Mouse (Mus musculus): ENCODE measurements around the gene 5730409E04Rik. TPM values are rescaled to one million over a fixed set of nuclear protein-coding genes. Genes with fewer than 3 reads are reported as not detected.

The 5730409E04Rik gene
- polyA plus RNA-seq, 1 experiment from 2014 or later: 16.6 TPM

- Histone ChIP-seq H3K9me3 (peaks cover 2% of the 10 kb centered on the region; the same call in 1 of the 2 replicates), H3K4me2 (no peak overlapping the region), H3K27ac (no peak overlapping the region), H3K36me3 (replicated peaks) (no peaks in the 10 kb centered on the region), H3K4me1 (peaks cover 12% of the 10 kb centered on the region), H3K9ac (no peak overlapping the region), H3K27me3 (replicated peaks) (peaks cover 38% of the 10 kb centered on the region), H3K4me3 (no peak overlapping the region)
- ATAC-seq (replicated peaks): no peak
- WGBS: 82% methylated on average over 2 of the region's 2 CpGs
Observed at GRCm38 (mm10) chr4:126604141-126604540, 5.5 kb upstream of the 5730409E04Rik start.

- Histone ChIP-seq H3K4me3 (no peak overlapping the region), H3K27ac (no peak overlapping the region), H3K9ac (no peak overlapping the region), H3K9me3 (peaks cover 2% of the 10 kb centered on the region; the same call in 1 of the 2 replicates), H3K4me2 (no peak overlapping the region), H3K36me3 (replicated peaks) (no peaks in the 10 kb centered on the region), H3K4me1 (peaks cover 12% of the 10 kb centered on the region), H3K27me3 (replicated peaks) (peaks cover 35% of the 10 kb centered on the region)
- ATAC-seq (replicated peaks): no peak
- WGBS: 85% methylated on average over 4 of the region's 4 CpGs
Observed at GRCm38 (mm10) chr4:126605751-126606150, 3.9 kb upstream of the 5730409E04Rik start.

- Histone ChIP-seq H3K4me1 (no peaks in the 10 kb centered on the region), H3K27ac (no peak overlapping the region), H3K36me3 (replicated peaks) (no peaks in the 10 kb centered on the region), H3K4me3 (no peak overlapping the region), H3K27me3 (replicated peaks) (peaks cover 51% of the 10 kb centered on the region), H3K4me2 (no peak overlapping the region), H3K9me3 (peaks cover 2% of the 10 kb centered on the region; the same call in 1 of the 2 replicates), H3K9ac (no peak overlapping the region)
- ATAC-seq (replicated peaks): no peak
- 92% methylated on average over 17 of the region's 17 CpGs for WGBS
Observed at GRCm38 (mm10) chr4:126611991-126612390, 2.4 kb downstream of the 5730409E04Rik start.

- Histone ChIP-seq H3K27ac (no peak overlapping the region), H3K36me3 (replicated peaks) (no peaks in the 10 kb centered on the region), H3K4me3 (no peak overlapping the region), H3K9ac (no peak overlapping the region), H3K27me3 (replicated peaks) (peaks cover 59% of the 10 kb centered on the region), H3K4me1 (peaks cover 17% of the 10 kb centered on the region), H3K9me3 (no peaks in the 10 kb centered on the region), H3K4me2 (no peak overlapping the region)
- no peak for ATAC-seq (replicated peaks)
- WGBS: 89% methylated on average over 4 of the region's 4 CpGs
Observed at GRCm38 (mm10) chr4:126616312-126616711, 6.7 kb downstream of the 5730409E04Rik start.

GRCm38 (mm10) chr4:126619691-126620330 is 10.2 kb downstream of the 5730409E04Rik start:
- Histone ChIP-seq H3K27me3 (replicated peaks) (peaks cover 49% of the 10 kb centered on the region), H3K36me3 (replicated peaks) (no peaks in the 10 kb centered on the region), H3K9ac (peak overlapping the region; percentile 8; the same call in 1 of the 2 replicates), H3K4me2 (peak overlapping the region; percentile 50), H3K4me1 (peaks cover 17% of the 10 kb centered on the region), H3K4me3 (peak overlapping the region; percentile 30), H3K9me3 (no peaks in the 10 kb centered on the region), H3K27ac (peak overlapping the region; percentile 42)
- peak; percentile 48 for ATAC-seq (replicated peaks)
- WGBS: 2% methylated on average over 33 of the region's 33 CpGs

GRCm38 (mm10) chr4:126620349-126620874 is 10.8 kb downstream of the 5730409E04Rik start:
- peaks cover 44% of the 10 kb centered on the region for H3K27me3 ChIP-seq (replicated peaks)
- 17% methylated on average over 13 of the region's 13 CpGs for WGBS
- no peaks in the 10 kb centered on the region for H3K36me3 ChIP-seq (replicated peaks)
- peak overlapping the region; percentile 30 for H3K4me3 ChIP-seq
- no peaks in the 10 kb centered on the region for H3K9me3 ChIP-seq
- H3K27ac ChIP-seq: peak overlapping the region; percentile 42
- H3K4me1 ChIP-seq: peaks cover 17% of the 10 kb centered on the region
- no peak for ATAC-seq (replicated peaks)
- no peak overlapping the region for H3K9ac ChIP-seq
- H3K4me2 ChIP-seq: peak overlapping the region; percentile 50

- Histone ChIP-seq H3K9ac (no peak overlapping the region), H3K4me1 (peaks cover 10% of the 10 kb centered on the region), H3K4me2 (peak overlapping the region; percentile 36), H3K27ac (peak overlapping the region; percentile 54), H3K27me3 (replicated peaks) (peaks cover 14% of the 10 kb centered on the region; the same call in 1 of the 2 replicates), H3K4me3 (no peak overlapping the region), H3K9me3 (no peaks in the 10 kb centered on the region), H3K36me3 (replicated peaks) (no peaks in the 10 kb centered on the region)
- 2% methylated on average over 23 of the region's 23 CpGs for WGBS
- no peak for ATAC-seq (replicated peaks)
Observed at GRCm38 (mm10) chr4:126627021-126627681, 17.5 kb downstream of the 5730409E04Rik start.

- no peak for ATAC-seq (replicated peaks)
- H3K4me1 ChIP-seq: peaks cover 20% of the 10 kb centered on the region
- no peaks in the 10 kb centered on the region for H3K36me3 ChIP-seq (replicated peaks)
- H3K4me2 ChIP-seq: no peak overlapping the region
- H3K9me3 ChIP-seq: no peaks in the 10 kb centered on the region
- no peak overlapping the region for H3K4me3 ChIP-seq
- peaks cover 19% of the 10 kb centered on the region for H3K27me3 ChIP-seq (replicated peaks)
- H3K27ac ChIP-seq: no peak overlapping the region
- 49% methylated on average over 2 of the region's 2 CpGs for WGBS
- H3K9ac ChIP-seq: no peak overlapping the region
Observed at GRCm38 (mm10) chr4:126631922-126632321, 22.3 kb downstream of the 5730409E04Rik start.

- H3K4me1 ChIP-seq: peaks cover 12% of the 10 kb centered on the region
- no peaks in the 10 kb centered on the region for H3K36me3 ChIP-seq (replicated peaks)
- peaks cover 22% of the 10 kb centered on the region for H3K27me3 ChIP-seq (replicated peaks)
- WGBS: 67% methylated on average over 3 of the region's 3 CpGs
- no peak overlapping the region for H3K9ac ChIP-seq
- H3K9me3 ChIP-seq: no peaks in the 10 kb centered on the region
- H3K4me3 ChIP-seq: no peak overlapping the region
- H3K4me2 ChIP-seq: no peak overlapping the region
- H3K27ac ChIP-seq: no peak overlapping the region
- ATAC-seq (replicated peaks): no peak
Observed at GRCm38 (mm10) chr4:126632668-126633067, 23.1 kb downstream of the 5730409E04Rik start.

- Histone ChIP-seq H3K4me3 (no peak overlapping the region), H3K4me2 (peak overlapping the region; percentile 39), H3K27ac (peak overlapping the region; percentile 13; the same call in 1 of the 2 replicates), H3K36me3 (replicated peaks) (no peaks in the 10 kb centered on the region), H3K27me3 (replicated peaks) (peaks cover 15% of the 10 kb centered on the region), H3K4me1 (peaks cover 11% of the 10 kb centered on the region; the same call in 1 of the 2 replicates), H3K9me3 (no peaks in the 10 kb centered on the region), H3K9ac (no peak overlapping the region)
- WGBS: 27% methylated on average over 11 of the region's 11 CpGs
- no peak for ATAC-seq (replicated peaks)
Observed at GRCm38 (mm10) chr4:126636330-126636729, 26.7 kb downstream of the 5730409E04Rik start.

GRCm38 (mm10) chr4:126637446-126637845 is 27.8 kb downstream of the 5730409E04Rik start:
- Histone ChIP-seq H3K9ac (no peak overlapping the region), H3K4me3 (no peak overlapping the region), H3K9me3 (no peaks in the 10 kb centered on the region), H3K4me2 (no peak overlapping the region), H3K27me3 (replicated peaks) (peaks cover 18% of the 10 kb centered on the region), H3K27ac (no peak overlapping the region), H3K36me3 (replicated peaks) (no peaks in the 10 kb centered on the region), H3K4me1 (peaks cover 11% of the 10 kb centered on the region; the same call in 1 of the 2 replicates)
- no peak for ATAC-seq (replicated peaks)
- 81% methylated on average over 4 of the region's 4 CpGs for WGBS

- H3K9ac ChIP-seq: no peak overlapping the region
- no peak overlapping the region for H3K4me2 ChIP-seq
- no peak overlapping the region for H3K4me3 ChIP-seq
- H3K36me3 ChIP-seq (replicated peaks): no peaks in the 10 kb centered on the region
- H3K9me3 ChIP-seq: no peaks in the 10 kb centered on the region
- ATAC-seq (replicated peaks): no peak
- no peak overlapping the region for H3K27ac ChIP-seq
- H3K4me1 ChIP-seq: peaks cover 11% of the 10 kb centered on the region; the same call in 1 of the 2 replicates
- 45% methylated on average over 7 of the region's 7 CpGs for WGBS
- H3K27me3 ChIP-seq (replicated peaks): peaks cover 16% of the 10 kb centered on the region
Observed at GRCm38 (mm10) chr4:126639339-126639738, 29.7 kb downstream of the 5730409E04Rik start.

Data from midbrain, embryonic 15.5 days (tissue).